Mouse (Mus musculus) stomach, embryonic 14.5 days (tissue): Measurements from ENCODE around the gene Acr. TPM values are rescaled to one million over a fixed set of nuclear protein-coding genes. Genes with fewer than 3 reads are reported as not detected.

Experiments
- ATAC-seq: fragments of 200-750 bp; cut with Nextera tagmentation; 2 replicates; pipeline ENCODE4 v1.8.0; 2017; ENCODE audit warnings: low read depth, moderate TSS enrichment; ENCODE audit not compliant: insufficient number of reproducible peaks, insufficient read depth, low FRiP score
- H3K27ac ChIP-seq: fragments of 300-500 bp; sonication (generic); 2 replicates; pipeline ENCODE4 v1.5.1; 2014; ENCODE audit warnings: mild to moderate bottlenecking, low read length, moderate library complexity, mixed read lengths
- H3K27me3 ChIP-seq: fragments of 300-500 bp; sonication (generic); 2 replicates; pipeline ENCODE4 v1.6.1; 2014; ENCODE audit warnings: low read length, control low read depth, mixed read lengths; ENCODE audit not compliant: control insufficient read depth, insufficient read depth
- H3K36me3 ChIP-seq: fragments of 300-500 bp; sonication (generic); 2 replicates; pipeline ENCODE4 v1.6.1; 2014; ENCODE audit warnings: mild to moderate bottlenecking, control low read depth, low read length, moderate library complexity, mixed read lengths; ENCODE audit not compliant: control insufficient read depth, insufficient read depth
- H3K4me1 ChIP-seq: fragments of 300-500 bp; sonication (generic); 2 replicates; pipeline ENCODE4 v1.6.1; 2014; ENCODE audit warnings: low read length, control low read depth, mixed read lengths; ENCODE audit not compliant: control insufficient read depth, insufficient read depth
- H3K4me2 ChIP-seq: fragments of 300-500 bp; sonication (generic); replicated peaks from 2 replicates; pipeline ENCODE4 v1.6.1; 2014; ENCODE audit warnings: low read depth, low read length, control low read depth
- H3K4me3 ChIP-seq: fragments of 300-500 bp; sonication (generic); 2 replicates; pipeline ENCODE4 v1.5.1; 2014; ENCODE audit warnings: low read depth, low read length, control low read depth
- H3K9ac ChIP-seq: fragments of 300-500 bp; sonication (generic); replicated peaks from 2 replicates; pipeline ENCODE4 v1.6.1; 2014; ENCODE audit warnings: low read depth, mild to moderate bottlenecking, control low read depth, low read length, moderate library complexity, mixed read lengths
- H3K9me3 ChIP-seq: fragments of 300-500 bp; sonication (generic); 2 replicates; pipeline ENCODE4 v1.6.1; 2016; ENCODE audit warnings: low read depth, low read length, control low read depth; ENCODE audit not compliant: control insufficient read depth
- WGBS: fragments of 180-500 bp; shearing (Covaris S2); extraction: QIAGEN DNeasy Blood & Tissue Kit; methylation state at CpG from one replicate; pipeline ENCODE4 v1.1.7; 2014; 5-methylcytosine and 5-hydroxymethylcytosine counted together
- polyA plus RNA-seq: library from polyadenylated mRNA; unstranded; fragments of >200 nt; fragmentation: Nextera tagmentation; extraction: Ambion mirVana; gene quantifications from 2 replicates; pipeline ENCODE4 v1.2.1, GENCODE M21; 2014

Gene Acr
- polyA plus RNA-seq, 1 experiment from 2014 or later = 0.27 TPM

DNA sequence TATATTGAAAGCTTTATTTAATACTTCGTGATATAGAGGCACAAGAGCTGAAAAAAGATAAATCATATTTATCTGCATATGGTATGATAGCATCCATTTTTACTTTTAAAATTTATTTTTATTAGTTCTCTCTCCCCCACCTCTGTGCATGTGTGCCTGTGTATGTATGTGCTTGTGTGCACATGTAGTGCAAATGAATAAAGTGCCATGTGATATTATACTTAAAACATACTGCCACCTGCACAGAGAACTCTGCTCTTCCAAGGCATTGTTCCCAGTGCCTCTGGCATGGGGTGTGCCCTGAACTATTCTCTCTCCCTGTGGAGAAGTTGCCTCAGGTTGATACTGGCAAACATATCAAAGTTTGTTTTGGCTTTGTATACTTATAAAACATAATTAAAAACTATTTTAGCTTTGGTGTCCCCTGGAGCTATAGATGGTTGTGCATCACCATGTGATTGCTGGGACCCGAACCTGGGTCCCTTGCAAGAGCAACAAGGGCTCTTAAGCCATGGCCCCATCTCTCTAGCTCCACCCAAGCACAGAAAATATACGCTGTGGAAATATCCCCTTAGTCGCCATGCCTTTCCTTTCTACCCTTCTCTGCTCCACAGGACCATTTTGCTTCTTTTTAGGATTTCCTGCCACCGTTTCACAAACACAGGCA, 55.0 kb downstream of the Acr start:
- WGBS = 62% methylated on average over 5 of the region's 5 CpGs

GRCm38 (mm10) chr15:89623626-89623959, 55.5 kb downstream of the Acr start:
- Histone ChIP-seq H3K9ac (no peak overlapping the region), H3K4me2 (no peak overlapping the region), H3K4me3 (no peak overlapping the region), H3K27me3 (no peaks in the 10 kb centered on the region), H3K36me3 (no peaks in the 10 kb centered on the region), H3K9me3 (no peaks in the 10 kb centered on the region), H3K27ac (no peak overlapping the region), H3K4me1 (no peaks in the 10 kb centered on the region)
- ATAC-seq = no peak
- WGBS = 12% methylated on average over 6 of the region's 6 CpGs

More for the DNA sequence above, 55.0 kb downstream of the Acr start:
- Histone ChIP-seq H3K4me3 (no peak overlapping the region), H3K4me1 (no peaks in the 10 kb centered on the region), H3K9me3 (no peaks in the 10 kb centered on the region), H3K4me2 (no peak overlapping the region), H3K27ac (no peak overlapping the region), H3K27me3 (no peaks in the 10 kb centered on the region), H3K9ac (no peak overlapping the region), H3K36me3 (no peaks in the 10 kb centered on the region)
- no peak for ATAC-seq

Other genes starting within 250 kb of the Acr start
- not detected in 2 replicates for gene Adm2, start 245.6 kb upstream of the Acr start, polyA plus RNA-seq
- not detected in 2 replicates for gene Miox, start 233.9 kb upstream of the Acr start, polyA plus RNA-seq
- gene Lmf2, start 212.7 kb upstream of the Acr start, polyA plus RNA-seq = 46.5 and 47.0 TPM in 2 replicates
- gene Ncaph2, start 212.6 kb upstream of the Acr start, polyA plus RNA-seq = 148 and 159 TPM in 2 replicates
- gene Sco2, start 194.5 kb upstream of the Acr start, polyA plus RNA-seq = 4.6 and 6.8 TPM in 2 replicates
- 1.1 and 2.5 TPM in 2 replicates for gene Tymp, start 191.3 kb upstream of the Acr start, polyA plus RNA-seq
- gene Odf3b, start 189.0 kb upstream of the Acr start, polyA plus RNA-seq = 0.80 and 1.3 TPM in 2 replicates
- 0.06 TPM in 1 of 2 replicates, not detected in the other for gene Klhdc7b, start 183.4 kb upstream of the Acr start, polyA plus RNA-seq
- not detected in 2 replicates for gene Syce3, start 157.8 kb upstream of the Acr start, polyA plus RNA-seq
- 0.46 and 0.53 TPM in 2 replicates for gene Cpt1b, start 142.5 kb upstream of the Acr start, polyA plus RNA-seq
- 2.4 and 3.5 TPM in 2 replicates for gene C730034F03Rik, start 138.7 kb upstream of the Acr start, polyA plus RNA-seq
- not detected in 2 replicates for gene Gm44502, start 138.6 kb upstream of the Acr start, polyA plus RNA-seq
- 52.2 and 54.5 TPM in 2 replicates for gene Chkb, start 138.4 kb upstream of the Acr start, polyA plus RNA-seq
- gene Mapk8ip2, start 114.4 kb upstream of the Acr start, polyA plus RNA-seq = 3.1 and 4.0 TPM in 2 replicates
- 14.8 and 16.7 TPM in 2 replicates for gene Arsa, start 90.9 kb upstream of the Acr start, polyA plus RNA-seq
- gene Shank3, start 68.7 kb upstream of the Acr start, polyA plus RNA-seq = 2.4 and 2.8 TPM in 2 replicates
- 52.6 and 52.8 TPM in 2 replicates for gene Rabl2, start 23.6 kb downstream of the Acr start, polyA plus RNA-seq